Mouse (Mus musculus): ENCODE measurements at regions not wholly inside any gene's neighbourhood (a gene's known extent, or its start where the extent isn't known, plus 50 kb on each side); places are given as distances from the start of the nearest gene placed in this dataset.
A peak's percentile ranks its signal among the peaks of the same experiment; 100 is the strongest.

GRCm38 (mm10) chr2:74930702-74931101, 105.1 kb downstream of the Mtx2 start:
- DNase-seq (ENCODE audit: low spot score), result no peak

- DNase-seq (ENCODE audit: low spot score), result no peak
Observed at GRCm38 (mm10) chr2:74933190-74933589, 107.6 kb downstream of the Mtx2 start.

DNA sequence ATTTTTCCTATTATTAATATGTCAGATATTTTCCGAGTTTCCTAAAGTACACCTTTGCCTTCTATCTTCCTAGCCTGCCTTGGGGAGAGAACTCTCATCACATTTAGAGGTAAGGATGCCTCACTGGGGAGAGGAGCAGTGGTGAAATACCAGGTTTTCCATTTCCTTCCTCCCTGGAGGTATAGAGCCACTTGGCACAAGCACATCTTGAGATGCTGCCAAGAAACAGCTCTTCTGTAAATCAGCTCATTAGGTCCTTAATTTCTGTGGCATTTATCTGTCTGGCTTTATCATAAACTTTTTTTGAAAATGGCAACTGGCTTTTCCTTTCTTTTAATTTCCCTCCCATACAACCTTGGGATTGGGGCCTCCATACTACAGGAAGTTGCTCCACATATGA, 108.2 kb downstream of the Mtx2 start:
- no peak for DNase-seq (ENCODE audit: low spot score)

DNA sequence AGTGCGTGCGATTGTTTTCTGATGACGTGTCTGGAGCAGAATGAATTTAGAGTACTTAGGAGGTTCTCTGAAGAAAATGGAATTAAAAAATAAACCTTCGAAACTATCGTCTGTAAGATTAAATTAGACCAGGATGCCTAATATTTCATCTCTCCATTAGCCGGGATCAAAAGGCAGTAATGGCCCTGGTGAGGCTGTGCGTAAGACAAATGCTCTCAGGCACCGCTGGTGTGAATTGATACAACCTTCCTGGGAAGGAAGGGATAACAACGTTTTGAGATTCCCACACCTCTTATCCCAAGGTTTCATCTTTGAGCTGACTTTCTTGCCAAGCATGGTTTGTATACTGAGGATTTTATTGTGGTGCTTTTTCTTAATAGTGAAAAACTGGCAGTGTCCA, 113.1 kb downstream of the Mtx2 start:
- DNase-seq (ENCODE audit: low spot score), result no peak

DNA sequence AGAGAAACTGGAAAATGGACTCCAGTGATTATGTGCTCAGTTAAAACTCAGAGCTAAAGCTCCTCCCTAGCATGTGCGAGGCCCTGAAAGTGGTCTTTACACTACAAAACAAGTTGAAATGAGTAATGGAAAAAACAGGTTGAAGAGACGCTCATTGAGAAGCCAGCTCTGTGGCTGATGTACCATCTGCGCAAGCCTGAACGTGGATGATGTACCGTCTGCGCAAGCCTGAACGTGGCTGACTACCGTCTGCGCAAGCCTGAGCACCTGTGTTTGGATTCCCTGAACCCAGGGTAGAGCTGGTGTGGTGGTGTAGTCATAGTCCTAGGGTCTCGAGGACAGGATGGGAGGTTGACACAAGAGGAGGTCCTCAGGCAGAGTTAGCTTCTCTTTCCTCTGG, 116.4 kb downstream of the Mtx2 start:
- no peak for DNase-seq (ENCODE audit: low spot score)

- DNase-seq (ENCODE audit: low spot score), result no peak
Observed at GRCm38 (mm10) chr2:74942611-74943198, 117.1 kb downstream of the Mtx2 start.

- DNase-seq (ENCODE audit: low spot score), result no peak
Observed at GRCm38 (mm10) chr2:74945185-74945749, 119.7 kb downstream of the Mtx2 start.

- no peak for DNase-seq (ENCODE audit: low spot score)
Observed at GRCm38 (mm10) chr2:74951401-74952260, 126.0 kb downstream of the Mtx2 start.

- DNase-seq (ENCODE audit: low spot score), result no peak
Observed at GRCm38 (mm10) chr2:74954101-74954500, 128.5 kb downstream of the Mtx2 start.

DNA sequence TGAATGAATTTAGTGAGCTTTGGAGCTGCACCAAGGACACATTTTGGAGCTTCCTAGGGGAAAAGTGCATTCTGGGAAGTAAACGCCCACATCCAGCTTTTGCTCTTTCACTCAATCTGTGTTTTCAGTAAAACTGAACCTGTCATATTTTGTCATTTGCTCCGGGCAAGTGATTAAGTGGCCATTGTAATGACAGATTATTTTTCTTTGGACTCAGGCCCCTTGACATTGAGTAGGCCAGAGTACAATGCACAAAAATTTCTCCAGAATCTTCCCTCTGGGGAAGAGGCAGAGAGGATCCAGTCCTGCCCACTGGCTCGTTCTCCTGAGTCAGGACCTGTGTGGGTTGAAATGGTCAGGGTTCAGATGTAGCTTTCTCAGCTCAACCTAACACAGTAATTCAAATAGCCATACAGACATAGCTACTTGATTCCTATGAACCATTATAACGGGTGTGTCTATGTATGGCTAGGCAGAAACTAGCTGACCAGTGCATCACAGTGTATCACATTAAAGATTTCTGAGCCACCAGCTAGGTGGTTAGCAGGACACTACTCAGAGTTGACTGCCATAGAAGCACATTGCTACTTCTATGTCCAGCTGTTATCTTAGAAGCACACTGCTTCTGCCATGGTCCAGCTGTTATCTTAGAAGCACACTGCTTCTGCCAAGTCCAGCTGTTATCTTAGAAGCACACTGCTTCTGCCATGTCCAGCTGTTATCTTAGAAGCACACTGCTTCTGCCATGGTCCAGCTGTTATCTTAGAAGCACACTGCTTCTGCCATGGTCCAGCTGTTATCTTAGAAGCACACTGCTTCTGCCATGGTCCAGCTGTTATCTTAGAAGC, 129.9 kb downstream of the Mtx2 start:
- DNase-seq (ENCODE audit: low spot score), result no peak

GRCm38 (mm10) chr2:74956129-74956450, 130.5 kb downstream of the Mtx2 start:
- DNase-seq (ENCODE audit: low spot score), result no peak

DNA sequence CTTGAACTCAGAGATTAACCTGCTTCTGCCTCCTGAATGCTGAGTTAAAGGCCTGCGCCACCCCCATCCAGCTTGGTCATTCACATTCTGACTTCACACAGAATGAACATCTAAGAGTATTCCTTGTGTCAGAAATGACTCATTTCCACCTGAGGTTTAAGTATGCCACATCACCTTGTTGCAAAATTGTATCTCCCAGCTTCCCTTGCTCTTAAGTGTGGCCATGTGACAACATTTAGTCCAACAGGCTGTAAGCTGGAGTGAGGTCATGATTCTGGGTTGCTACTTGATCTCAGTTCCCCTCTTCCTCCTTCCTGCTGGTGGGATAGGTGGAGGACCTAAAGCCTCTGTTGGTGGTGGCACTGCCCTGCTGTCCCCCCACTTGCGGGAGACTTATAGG, 131.0 kb downstream of the Mtx2 start:
- DNase-seq (ENCODE audit: low spot score), result no peak

GRCm38 (mm10) chr2:74959936-74960335, 134.3 kb downstream of the Mtx2 start:
- DNase-seq (ENCODE audit: low spot score), result no peak

GRCm38 (mm10) chr2:74962416-74962815, 136.8 kb downstream of the Mtx2 start:
- no peak for DNase-seq (ENCODE audit: low spot score)

GRCm38 (mm10) chr2:74964360-74964759, 138.8 kb downstream of the Mtx2 start:
- peak; percentile 77 for DNase-seq (ENCODE audit: low spot score)

- no peak for DNase-seq (ENCODE audit: low spot score)
Observed at GRCm38 (mm10) chr2:74964980-74965379, 139.4 kb downstream of the Mtx2 start.

- no peak for DNase-seq (ENCODE audit: low spot score)
Observed at GRCm38 (mm10) chr2:74965384-74966060, 139.9 kb downstream of the Mtx2 start.

DNA sequence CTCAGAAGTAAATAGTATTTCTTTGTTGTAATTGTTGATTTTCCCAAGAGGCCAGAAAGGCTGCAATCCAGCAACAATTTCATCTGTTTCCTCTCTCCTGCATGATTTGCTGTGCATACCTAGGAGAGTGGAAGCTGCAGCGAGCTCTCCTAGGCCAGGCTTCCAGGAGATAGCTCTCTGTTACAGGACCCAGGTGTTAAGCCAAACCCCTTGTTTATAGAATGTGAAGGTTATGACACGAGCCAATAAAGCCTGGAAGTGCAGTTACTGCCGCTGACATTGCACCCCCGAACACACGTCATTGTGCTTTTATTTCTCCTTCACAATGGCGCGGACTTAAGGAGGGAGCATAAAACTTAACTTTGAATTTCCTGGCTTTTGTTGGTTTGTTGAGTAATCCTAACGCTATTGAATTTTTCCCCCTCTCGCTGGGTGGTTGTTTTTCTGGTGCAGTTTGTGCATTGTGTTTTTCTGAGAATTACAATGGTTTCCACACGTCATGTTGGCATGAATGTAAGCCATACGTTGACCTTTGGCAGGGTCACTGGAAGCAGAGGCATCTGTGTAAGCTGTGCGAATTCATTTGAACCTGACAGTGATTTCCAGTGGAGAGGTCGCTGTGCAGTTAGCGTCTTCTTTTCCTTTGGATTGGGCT, 145.1 kb downstream of the Mtx2 start:
- no peak for DNase-seq (ENCODE audit: low spot score)

DNA sequence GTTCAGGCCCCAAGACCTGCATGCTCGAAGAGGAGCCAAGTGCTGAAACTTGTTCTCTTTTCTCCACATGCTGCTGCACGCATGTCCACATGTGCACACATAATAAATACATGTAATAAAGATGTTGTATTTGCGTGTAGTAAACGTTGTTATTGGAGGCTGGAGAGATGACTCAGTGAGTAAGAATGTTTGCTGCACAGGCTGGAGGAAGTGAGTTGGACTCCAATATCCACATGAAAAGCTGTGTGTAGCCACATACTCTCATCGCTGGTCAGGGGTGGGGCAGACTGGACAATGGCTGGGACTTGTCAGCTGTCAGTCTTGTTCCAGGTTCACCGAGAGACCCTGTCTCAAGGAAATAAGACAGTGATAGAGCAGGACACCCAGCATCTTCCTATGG, 147.8 kb downstream of the Mtx2 start:
- DNase-seq (ENCODE audit: low spot score), result no peak

DNA sequence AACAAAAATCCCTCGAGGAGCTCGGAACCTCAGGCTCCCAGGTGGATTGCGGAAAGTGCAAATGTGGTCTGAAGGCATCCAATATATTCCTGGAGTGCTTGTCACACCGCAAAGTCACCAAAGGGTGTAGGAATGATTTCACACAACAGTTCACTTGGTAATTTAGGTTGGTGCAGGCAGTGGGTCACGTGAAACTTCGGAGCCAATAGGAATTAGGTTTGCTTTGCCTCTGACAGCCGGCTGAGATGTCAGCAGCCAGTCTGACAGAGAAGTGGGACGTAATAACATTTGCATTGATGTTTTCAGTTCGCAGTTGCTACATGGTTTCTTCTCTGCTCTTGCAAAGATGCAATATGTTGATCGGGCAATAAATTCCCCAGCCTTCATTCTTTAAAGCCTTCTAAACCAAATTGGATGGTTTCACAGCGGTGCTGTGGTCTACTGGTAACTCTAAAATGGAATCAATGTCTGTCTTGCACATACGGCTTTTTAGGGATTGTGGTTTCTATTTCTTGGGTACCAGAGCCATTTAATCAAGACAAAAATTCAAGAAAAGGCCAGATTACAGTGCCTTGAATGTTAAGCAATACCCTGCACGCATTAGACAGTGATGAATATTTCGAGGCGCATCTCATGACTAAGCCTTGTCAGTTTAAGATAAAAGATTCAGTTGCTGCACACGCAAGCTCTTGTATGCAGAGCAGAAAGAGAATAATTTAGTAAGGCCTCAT, 149.2 kb downstream of the Mtx2 start:
- no peak for DNase-seq (ENCODE audit: low spot score)

- DNase-seq (ENCODE audit: low spot score), result no peak
Observed at GRCm38 (mm10) chr2:74977348-74977747, 151.7 kb downstream of the Mtx2 start.
